Mouse (Mus musculus) kidney, adult 2 months (tissue): ENCODE measurements around the gene Hoxb3.

Experiments used
- CTCF ChIP-seq: fragments of 200-500 bp; conservative IDR thresholded peaks from 2 replicates; pipeline ENCODE4 v1.5.1; 2011; ENCODE audit warnings: low read depth, mild to moderate bottlenecking, control low read depth, low read length, moderate library complexity, mixed read lengths; ENCODE audit not compliant: insufficient read depth, insufficient read length
- POLR2A ChIP-seq: fragments of 200-500 bp; IDR thresholded peaks from one replicate; pipeline ENCODE4 v1.6.1; 2011; ENCODE audit warnings: low read depth, low read length, control low read depth

- TF ChIP-seq POLR2A (no peak), CTCF (no peak)
These were observed 7.8 kb upstream of the Hoxb3 start for GRCm38 (mm10) chr11:96315344-96315681.
